Mouse (Mus musculus) G1E (cell line): ENCODE measurements around the gene Lmbrd1. TPM values are rescaled to one million over a fixed set of nuclear protein-coding genes. Genes with fewer than 3 reads are reported as not detected.

Experiments
- ATAC-seq: 2 replicates; pipeline ENCODE4 v1.8.0; 2016; ENCODE audit warnings: mild to moderate bottlenecking; ENCODE audit not compliant: insufficient number of reproducible peaks, poor library complexity, low FRiP score, severe bottlenecking; ENCODE audit errors: extremely low read depth
- DNase-seq: peaks from one replicate; pipeline ENCODE4 v3.0.0; 2012; ENCODE audit warnings: low spot score
- H3K27me3 ChIP-seq: 2 replicates; pipeline ENCODE4 v1.6.1; 2012; ENCODE audit warnings: mild to moderate bottlenecking, low read length, inconsistent platforms; ENCODE audit not compliant: insufficient read depth
- H3K36me3 ChIP-seq: replicated peaks from 2 replicates; pipeline ENCODE3; 2012; ENCODE audit warnings: mild to moderate bottlenecking, inconsistent platforms
- H3K4me1 ChIP-seq: 2 replicates; pipeline ENCODE4 v1.6.1; 2012; ENCODE audit warnings: low read depth, low read length, inconsistent platforms, mixed read lengths; ENCODE audit not compliant: insufficient read depth
- H3K4me3 ChIP-seq: 2 replicates; pipeline ENCODE4 v1.5.1; 2012; ENCODE audit warnings: low read depth, mild to moderate bottlenecking, inconsistent platforms, low read length, moderate library complexity, mixed read lengths
- H3K9me3 ChIP-seq: replicated peaks from 2 replicates; pipeline ENCODE4 v1.6.1; 2012; ENCODE audit warnings: inconsistent platforms
- CTCF ChIP-seq: IDR thresholded peaks from 2 replicates; pipeline ENCODE4 v1.5.1; 2012; ENCODE audit warnings: low read depth, low read length, inconsistent platforms, mixed read lengths
- GATA1 ChIP-seq: IDR thresholded peaks from 2 replicates; pipeline ENCODE4 v1.6.1; 2012; ENCODE audit warnings: borderline replicate concordance, low read length, inconsistent platforms, mixed read lengths
- GATA2 ChIP-seq: IDR thresholded peaks from 2 replicates; pipeline ENCODE4 v1.6.1; 2012; ENCODE audit warnings: low read depth, low read length, inconsistent platforms, borderline replicate concordance
- POLR2AphosphoS5 ChIP-seq: IDR thresholded peaks from 2 replicates; pipeline ENCODE4 v1.6.1; 2012; ENCODE audit warnings: low read depth, low read length, inconsistent platforms; ENCODE audit not compliant: insufficient replicate concordance
- TAL1 ChIP-seq: conservative IDR thresholded peaks from 2 replicates; pipeline ENCODE4 v1.6.1; 2012; ENCODE audit warnings: low read depth, low read length, inconsistent platforms, mixed read lengths
- polyA plus RNA-seq: library from polyadenylated mRNA; stranded (reverse); fragments of >175 nt; gene quantifications from 2 replicates; pipeline ENCODE4 v1.2.3, GENCODE M21; 2012
- total RNA-seq, 2 experiments: library from RNA; stranded (forward) in 1 of 2; stranded (reverse) in 1 of 2; fragments of 200-1000 nt in 1 of 2; fragments of >200 nt in 1 of 2; fragmentation: Nextera tagmentation in 1 of 2; gene quantifications; 2 replicates each; pipeline ENCODE4 v1.2.3; 2014 to 2017

The Lmbrd1 gene
- total and polyA plus RNA-seq, 3 experiments: 5.9 to 139 (median 46.5) TPM

DNA sequence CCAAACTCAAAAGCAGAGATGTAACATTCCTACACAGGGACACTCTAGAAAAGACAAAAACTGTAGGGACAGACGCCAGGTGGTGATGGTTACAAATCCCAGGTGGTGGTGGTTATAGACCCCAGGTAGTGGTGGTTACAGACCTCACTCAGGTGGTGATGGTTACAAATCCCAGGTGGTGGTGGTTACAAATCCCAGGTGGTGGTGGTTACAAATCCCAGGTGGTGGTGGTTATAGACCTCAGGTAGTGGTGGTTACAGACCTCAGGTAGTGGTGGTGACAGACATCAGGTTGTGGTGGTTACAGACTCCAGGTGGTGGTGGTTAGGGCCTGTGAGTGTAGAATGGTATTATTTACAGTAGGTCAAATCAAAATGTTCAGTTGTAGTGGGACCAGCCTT is 5.5 kb downstream of the Lmbrd1 start:
- TF ChIP-seq GATA2 (no peak), CTCF (no peak), GATA1 (no peak), POLR2AphosphoS5 (no peak), TAL1 (no peak)
- no peak for DNase-seq

DNA sequence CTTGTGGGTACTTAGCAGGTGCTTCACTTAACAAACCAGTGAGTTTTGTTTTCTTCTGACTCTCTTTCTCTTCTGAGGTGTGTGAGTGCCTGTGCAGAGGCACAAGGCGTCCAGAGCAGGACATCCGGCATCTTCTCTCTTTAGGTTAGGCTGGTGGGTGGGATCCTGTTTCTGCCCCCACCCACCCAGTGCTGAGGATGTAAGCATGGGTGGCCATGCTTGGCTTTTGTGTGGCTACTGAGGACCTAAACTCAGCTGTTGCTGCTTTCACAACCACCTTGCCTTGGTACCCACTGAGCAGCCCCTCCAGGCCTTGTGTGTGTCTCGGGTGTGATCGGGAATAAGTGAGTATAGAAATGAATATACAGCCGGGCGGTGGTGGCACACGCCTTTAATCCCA is 7.2 kb downstream of the Lmbrd1 start:
- Histone ChIP-seq H3K27me3 (no peaks in the 10 kb centered on the region), H3K9me3 (no peaks in the 10 kb centered on the region), H3K4me3 (no peak overlapping the region), H3K36me3 (peaks cover 41% of the 10 kb centered on the region), H3K4me1 (peaks cover 11% of the 10 kb centered on the region)
- TF ChIP-seq TAL1 (no peak), GATA2 (no peak), GATA1 (no peak), CTCF (no peak), POLR2AphosphoS5 (no peak)
- no peak for ATAC-seq
- no peak for DNase-seq

More for the DNA sequence above, 5.5 kb downstream of the Lmbrd1 start:
- peak; percentile 62 for ATAC-seq
- H3K27me3 ChIP-seq: no peaks in the 10 kb centered on the region
- H3K4me1 ChIP-seq: peaks cover 26% of the 10 kb centered on the region
- H3K36me3 ChIP-seq: peaks cover 35% of the 10 kb centered on the region
- H3K4me3 ChIP-seq: no peak overlapping the region
- H3K9me3 ChIP-seq: no peaks in the 10 kb centered on the region

DNA sequence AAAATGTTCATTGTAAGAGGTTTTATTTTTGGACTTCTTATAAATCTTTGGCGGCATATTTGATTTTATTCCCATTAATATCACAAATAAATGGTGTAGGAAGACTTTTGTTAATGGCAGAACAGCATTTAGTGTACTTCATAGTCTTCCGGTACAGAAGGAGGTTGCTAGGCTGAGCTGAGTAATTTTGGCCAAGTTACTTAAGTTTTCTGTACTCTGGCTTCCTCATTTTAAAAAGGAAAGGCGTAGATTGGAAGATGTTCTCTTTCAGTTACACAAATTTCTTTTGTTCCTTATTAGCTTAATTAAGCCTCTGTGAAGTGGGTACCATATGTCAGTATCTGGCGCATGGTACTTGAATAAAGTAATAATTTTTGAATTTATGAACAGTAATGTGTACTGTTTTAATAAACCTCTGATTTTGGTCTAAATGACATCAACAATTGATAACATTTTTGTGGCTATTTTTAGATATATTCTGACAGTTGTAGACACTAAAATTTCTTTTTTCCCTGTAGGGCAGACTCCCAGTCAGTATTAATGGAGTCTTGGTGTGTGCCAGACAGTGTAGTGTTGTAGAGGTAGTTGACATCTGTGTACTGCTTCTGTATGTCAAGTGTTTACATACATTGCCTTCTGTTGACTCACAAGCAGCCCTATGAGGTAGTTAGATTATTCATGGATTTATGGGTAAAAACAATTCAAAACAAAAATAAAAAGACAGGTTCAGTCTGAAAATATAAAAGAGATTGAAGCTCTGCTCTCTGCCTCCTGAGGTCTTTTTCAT is 8.0 kb downstream of the Lmbrd1 start:
- peaks cover 45% of the 10 kb centered on the region for H3K36me3 ChIP-seq
- no peaks in the 10 kb centered on the region for H3K27me3 ChIP-seq
- no peaks in the 10 kb centered on the region for H3K9me3 ChIP-seq
- H3K4me1 ChIP-seq: peaks cover 4% of the 10 kb centered on the region
- DNase-seq (no peak), ATAC-seq (no peak)
- TF ChIP-seq CTCF (no peak), GATA1 (no peak), POLR2AphosphoS5 (no peak), GATA2 (no peak), TAL1 (no peak)
- H3K4me3 ChIP-seq: no peak overlapping the region

DNA sequence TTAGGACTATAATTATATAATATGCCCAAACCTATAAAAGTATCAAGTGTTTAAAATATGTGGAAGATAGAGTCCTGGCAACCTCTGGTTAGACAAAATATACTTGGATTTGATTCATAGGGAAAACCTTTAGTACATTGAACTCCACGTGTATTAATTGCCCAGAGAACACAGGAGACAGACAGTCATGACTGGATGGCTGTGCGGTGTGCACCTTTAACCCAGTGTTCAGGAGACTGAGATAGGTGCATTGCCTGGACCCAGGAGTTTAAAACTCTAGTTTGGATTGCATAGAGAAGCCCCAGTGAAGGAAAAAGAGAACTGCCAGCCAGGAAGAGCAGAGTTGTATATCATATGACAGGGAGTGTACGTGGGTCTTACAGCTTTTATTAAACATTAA is 19.2 kb downstream of the Lmbrd1 start:
- Histone ChIP-seq H3K9me3 (no peaks in the 10 kb centered on the region), H3K36me3 (peaks cover 52% of the 10 kb centered on the region), H3K4me3 (no peak overlapping the region), H3K27me3 (no peaks in the 10 kb centered on the region), H3K4me1 (peaks cover 8% of the 10 kb centered on the region)
- TF ChIP-seq GATA1 (no peak), POLR2AphosphoS5 (no peak), TAL1 (no peak), GATA2 (no peak), CTCF (no peak)
- ATAC-seq (no peak), DNase-seq (no peak)

DNA sequence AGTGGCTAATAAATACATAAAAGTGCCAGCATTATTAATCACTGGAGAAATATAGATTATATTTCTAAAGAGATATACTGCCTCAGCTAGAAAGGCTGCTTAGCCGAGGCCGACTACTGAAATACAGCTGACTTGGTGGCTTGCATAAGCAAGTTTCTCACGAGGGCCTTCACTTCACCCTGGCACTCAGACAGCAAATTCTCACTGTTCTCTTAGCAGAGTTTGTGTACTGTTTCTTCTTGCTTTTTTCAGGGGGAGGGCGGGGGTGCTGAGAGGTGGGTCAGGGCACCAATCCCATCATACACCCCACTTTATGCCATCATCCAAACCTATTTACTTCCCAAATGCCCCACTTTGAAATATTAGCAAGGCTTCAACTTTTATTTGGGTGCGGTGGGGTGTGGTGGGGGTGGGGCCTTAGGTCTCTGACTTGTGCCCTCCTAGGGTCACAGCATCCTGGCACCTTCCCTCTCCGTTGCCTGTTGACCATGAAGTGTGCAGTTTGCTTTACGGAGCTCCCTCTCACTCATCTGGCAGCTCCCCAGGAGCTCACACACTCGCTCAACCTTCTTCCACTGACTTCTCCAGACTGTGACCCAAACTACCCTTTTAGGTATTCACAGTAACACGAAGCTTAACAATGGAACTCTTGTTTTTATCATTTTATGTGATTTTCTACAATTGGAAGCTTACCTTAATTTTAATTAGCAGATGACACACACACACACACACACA is 19.9 kb downstream of the Lmbrd1 start:
- TF ChIP-seq POLR2AphosphoS5 (no peak), GATA2 (no peak), GATA1 (no peak), CTCF (no peak), TAL1 (no peak)
- Histone ChIP-seq H3K36me3 (peaks cover 51% of the 10 kb centered on the region), H3K4me1 (peaks cover 8% of the 10 kb centered on the region), H3K27me3 (no peaks in the 10 kb centered on the region), H3K9me3 (no peaks in the 10 kb centered on the region), H3K4me3 (no peak overlapping the region)
- ATAC-seq (no peak), DNase-seq (no peak)

DNA sequence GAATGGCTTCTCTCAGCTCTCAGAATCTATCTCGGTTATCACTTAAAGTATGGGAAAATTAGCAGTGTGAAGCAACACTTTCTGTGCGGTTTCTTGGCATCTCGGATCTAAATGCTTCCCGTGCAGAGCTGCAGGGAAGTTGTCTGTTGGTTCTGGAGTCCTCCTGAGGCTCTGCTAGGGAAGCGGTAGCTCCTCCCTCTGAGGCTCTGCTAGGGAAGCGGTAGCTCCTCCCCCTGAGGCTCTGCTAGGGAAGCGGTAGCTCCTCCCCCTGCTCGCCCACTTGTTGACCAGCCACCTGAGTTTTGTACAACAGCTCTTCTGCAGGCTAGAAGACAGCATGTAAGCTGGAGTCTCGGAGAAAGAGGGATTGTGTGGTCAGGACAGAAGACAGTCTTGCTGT is 20.9 kb downstream of the Lmbrd1 start:
- ATAC-seq (peak; percentile 72), DNase-seq (no peak)
- Histone ChIP-seq H3K27me3 (no peaks in the 10 kb centered on the region), H3K36me3 (peaks cover 50% of the 10 kb centered on the region), H3K4me3 (no peak overlapping the region), H3K9me3 (no peaks in the 10 kb centered on the region), H3K4me1 (peaks cover 8% of the 10 kb centered on the region)
- TF ChIP-seq GATA1: no peak
- TF ChIP-seq TAL1: no peak
- no peak for TF ChIP-seq CTCF
- TF ChIP-seq GATA2: no peak
- no peak for TF ChIP-seq POLR2AphosphoS5
